Mouse (Mus musculus) thymus, adult 2 months (tissue): ENCODE measurements around the gene Sco1.

ENCODE experiments used
- CTCF ChIP-seq: fragments of 200-500 bp; IDR thresholded peaks from 2 replicates; pipeline ENCODE4 v1.5.1; 2012; ENCODE audit warnings: mild to moderate bottlenecking, control low read depth, low read length, moderate library complexity, borderline replicate concordance; ENCODE audit not compliant: control insufficient read depth, poor library complexity, insufficient read depth; ENCODE audit errors: extremely low read depth
- POLR2A ChIP-seq: fragments of 200-500 bp; IDR thresholded peaks from 2 replicates; pipeline ENCODE4 v1.6.1; 2012; ENCODE audit warnings: mild to moderate bottlenecking, low read length, control low read depth, moderate library complexity; ENCODE audit not compliant: control insufficient read depth, poor library complexity, insufficient read depth; ENCODE audit errors: extremely low read depth

DNA sequence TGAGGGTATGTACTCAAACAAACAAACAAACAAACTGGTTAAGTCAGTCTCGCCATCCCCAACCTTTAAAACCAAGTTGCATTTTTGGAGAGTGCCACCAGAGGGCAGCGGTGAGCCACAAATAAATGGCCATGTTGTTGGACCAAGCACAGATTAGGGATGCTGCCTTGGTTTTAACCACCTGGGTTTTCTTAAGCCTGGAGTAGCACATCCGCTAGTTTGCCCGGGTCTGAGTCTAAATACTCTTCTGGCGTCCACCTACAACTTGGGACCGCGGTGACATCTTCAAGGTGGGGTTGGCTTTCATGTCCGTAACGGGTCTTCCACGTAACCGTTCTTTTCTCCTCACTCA, 60.4 kb downstream of the Sco1 start:
- TF ChIP-seq CTCF (no peak), POLR2A (no peak)
